Mouse (Mus musculus) G1E (cell line): ENCODE results near the gene Nxpe3. TPM values are rescaled to one million over a fixed set of nuclear protein-coding genes. Genes with fewer than 3 reads are reported as not detected.

Experiments used
- ATAC-seq: 2 replicates; pipeline ENCODE4 v1.8.0; 2016; ENCODE audit warnings: mild to moderate bottlenecking; ENCODE audit not compliant: insufficient number of reproducible peaks, poor library complexity, low FRiP score, severe bottlenecking; ENCODE audit errors: extremely low read depth
- DNase-seq: peaks from one replicate; pipeline ENCODE4 v3.0.0; 2012; ENCODE audit warnings: low spot score
- H3K27me3 ChIP-seq: 2 replicates; pipeline ENCODE4 v1.6.1; 2012; ENCODE audit warnings: mild to moderate bottlenecking, low read length, inconsistent platforms; ENCODE audit not compliant: insufficient read depth
- H3K36me3 ChIP-seq: replicated peaks from 2 replicates; pipeline ENCODE3; 2012; ENCODE audit warnings: mild to moderate bottlenecking, inconsistent platforms
- H3K4me1 ChIP-seq: 2 replicates; pipeline ENCODE4 v1.6.1; 2012; ENCODE audit warnings: low read depth, low read length, inconsistent platforms, mixed read lengths; ENCODE audit not compliant: insufficient read depth
- H3K4me3 ChIP-seq: 2 replicates; pipeline ENCODE4 v1.5.1; 2012; ENCODE audit warnings: low read depth, mild to moderate bottlenecking, inconsistent platforms, low read length, moderate library complexity, mixed read lengths
- H3K9me3 ChIP-seq: replicated peaks from 2 replicates; pipeline ENCODE4 v1.6.1; 2012; ENCODE audit warnings: inconsistent platforms
- CTCF ChIP-seq: IDR thresholded peaks from 2 replicates; pipeline ENCODE4 v1.5.1; 2012; ENCODE audit warnings: low read depth, low read length, inconsistent platforms, mixed read lengths
- GATA1 ChIP-seq: IDR thresholded peaks from 2 replicates; pipeline ENCODE4 v1.6.1; 2012; ENCODE audit warnings: borderline replicate concordance, low read length, inconsistent platforms, mixed read lengths
- GATA2 ChIP-seq: IDR thresholded peaks from 2 replicates; pipeline ENCODE4 v1.6.1; 2012; ENCODE audit warnings: low read depth, low read length, inconsistent platforms, borderline replicate concordance
- POLR2AphosphoS5 ChIP-seq: IDR thresholded peaks from 2 replicates; pipeline ENCODE4 v1.6.1; 2012; ENCODE audit warnings: low read depth, low read length, inconsistent platforms; ENCODE audit not compliant: insufficient replicate concordance
- TAL1 ChIP-seq: conservative IDR thresholded peaks from 2 replicates; pipeline ENCODE4 v1.6.1; 2012; ENCODE audit warnings: low read depth, low read length, inconsistent platforms, mixed read lengths
- polyA plus RNA-seq: library from polyadenylated mRNA; stranded (reverse); fragments of >175 nt; gene quantifications from 2 replicates; pipeline ENCODE4 v1.2.3, GENCODE M21; 2012
- total RNA-seq, 2 experiments: library from RNA; stranded (forward) in 1 of 2; stranded (reverse) in 1 of 2; fragments of 200-1000 nt in 1 of 2; fragments of >200 nt in 1 of 2; fragmentation: Nextera tagmentation in 1 of 2; gene quantifications; 2 replicates each; pipeline ENCODE4 v1.2.3; 2014 to 2017

The Nxpe3 gene
- total and polyA plus RNA-seq, 3 experiments, result 1.3 to 29.2 (median 13.3) TPM

DNA sequence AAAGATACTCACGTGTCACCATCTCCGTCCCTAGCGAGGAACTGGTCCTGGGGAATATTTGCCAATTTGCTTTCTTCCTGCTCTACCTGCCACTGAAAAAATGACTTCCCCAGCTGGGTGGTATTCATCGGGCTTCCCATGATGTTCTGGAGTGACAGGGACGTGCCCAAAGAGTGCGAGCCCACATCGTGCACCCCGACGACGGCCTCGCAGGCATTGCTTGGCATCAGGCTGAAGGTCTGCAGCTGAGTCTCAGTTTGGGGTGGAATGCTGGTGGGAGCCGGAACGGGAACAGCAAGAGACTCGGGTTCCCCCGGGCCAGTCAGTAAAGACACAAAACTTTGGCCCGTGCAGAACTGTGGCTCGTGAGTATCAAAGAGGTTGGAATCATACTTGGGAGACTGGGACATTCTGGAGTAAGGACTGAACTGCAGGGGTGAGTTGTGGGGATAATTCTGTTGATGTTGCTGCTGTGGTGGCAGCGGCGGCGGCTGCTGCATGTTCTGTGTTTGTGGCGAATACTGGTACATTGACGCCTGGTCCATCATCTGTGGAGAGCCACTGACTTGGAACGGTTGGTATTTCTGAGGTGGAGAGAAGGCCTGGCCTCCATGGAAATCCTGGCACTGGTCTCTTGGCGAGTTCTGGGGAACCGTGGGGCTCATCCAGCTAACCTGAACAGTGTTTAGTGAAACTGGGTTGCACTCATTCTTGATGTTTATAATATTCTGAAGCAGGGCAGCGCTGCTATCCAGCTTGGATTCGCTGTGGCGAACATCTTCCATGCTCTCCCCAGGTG, 77.2 kb downstream of the Nxpe3 start:
- no peak for TF ChIP-seq GATA1
- TF ChIP-seq CTCF, result no peak
- no peak for TF ChIP-seq TAL1
- no peak for TF ChIP-seq POLR2AphosphoS5
- Histone ChIP-seq H3K36me3 (peaks cover 59% of the 10 kb centered on the region), H3K4me3 (peak overlapping the region; percentile 33; the same call in 1 of the 2 replicates), H3K27me3 (no peaks in the 10 kb centered on the region), H3K9me3 (no peaks in the 10 kb centered on the region), H3K4me1 (peaks cover 35% of the 10 kb centered on the region)
- ATAC-seq (no peak), DNase-seq (no peak)

- H3K4me3 ChIP-seq, result no peak overlapping the region
- no peaks in the 10 kb centered on the region for H3K9me3 ChIP-seq
- H3K4me1 ChIP-seq, result peaks cover 39% of the 10 kb centered on the region
- ATAC-seq (no peak), DNase-seq (no peak)
- H3K27me3 ChIP-seq, result no peaks in the 10 kb centered on the region
- no peak for TF ChIP-seq TAL1
- no peak for TF ChIP-seq CTCF
- H3K36me3 ChIP-seq, result peaks cover 72% of the 10 kb centered on the region
These were observed 78.7 kb downstream of the Nxpe3 start for GRCm38 (mm10) chr16:55816202-55816941.

- Histone ChIP-seq H3K4me1 (peaks cover 32% of the 10 kb centered on the region), H3K27me3 (no peaks in the 10 kb centered on the region), H3K4me3 (no peak overlapping the region), H3K36me3 (peaks cover 80% of the 10 kb centered on the region), H3K9me3 (no peaks in the 10 kb centered on the region)
- DNase-seq, result no peak
- TF ChIP-seq CTCF, result no peak
- TF ChIP-seq TAL1, result no peak
- no peak for TF ChIP-seq POLR2AphosphoS5
- TF ChIP-seq GATA2, result no peak
- no peak for TF ChIP-seq GATA1
- ATAC-seq, result no peak
These were observed 79.6 kb downstream of the Nxpe3 start for GRCm38 (mm10) chr16:55815466-55815865.

GRCm38 (mm10) chr16:55814686-55815085, 80.4 kb downstream of the Nxpe3 start:
- TF ChIP-seq POLR2AphosphoS5 (no peak), CTCF (no peak), GATA2 (no peak), TAL1 (no peak), GATA1 (no peak)
- ATAC-seq, result no peak
- Histone ChIP-seq H3K4me3 (no peak overlapping the region), H3K36me3 (peaks cover 87% of the 10 kb centered on the region), H3K4me1 (peaks cover 27% of the 10 kb centered on the region), H3K27me3 (no peaks in the 10 kb centered on the region), H3K9me3 (no peaks in the 10 kb centered on the region)
- DNase-seq, result no peak

DNA sequence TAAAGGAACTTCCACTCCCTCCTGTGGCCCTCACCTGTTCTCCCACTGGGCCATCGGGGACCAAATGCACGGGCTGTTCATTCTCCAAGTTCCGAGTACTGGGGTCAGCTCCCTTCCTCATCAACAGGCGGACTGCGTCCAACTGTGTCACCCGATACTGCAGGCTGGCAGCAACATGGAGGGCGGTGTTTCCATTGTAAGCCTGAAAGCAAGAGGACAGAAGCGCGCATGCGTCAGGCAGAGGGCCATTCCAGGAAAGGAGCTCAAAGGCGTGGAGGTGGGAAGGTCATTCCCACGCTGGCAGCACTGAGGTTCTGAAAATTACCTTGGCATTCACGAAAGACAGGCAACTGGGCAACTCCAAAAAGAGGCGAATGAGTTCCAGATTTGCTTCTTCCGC, 81.2 kb downstream of the Nxpe3 start:
- DNase-seq (no peak), ATAC-seq (no peak)
- Histone ChIP-seq H3K4me3 (no peak overlapping the region), H3K36me3 (peaks cover 85% of the 10 kb centered on the region), H3K4me1 (peaks cover 22% of the 10 kb centered on the region), H3K27me3 (no peaks in the 10 kb centered on the region), H3K9me3 (no peaks in the 10 kb centered on the region)
- no peak for TF ChIP-seq GATA1
- no peak for TF ChIP-seq POLR2AphosphoS5
- no peak for TF ChIP-seq TAL1
- no peak for TF ChIP-seq GATA2
- TF ChIP-seq CTCF, result no peak

DNA sequence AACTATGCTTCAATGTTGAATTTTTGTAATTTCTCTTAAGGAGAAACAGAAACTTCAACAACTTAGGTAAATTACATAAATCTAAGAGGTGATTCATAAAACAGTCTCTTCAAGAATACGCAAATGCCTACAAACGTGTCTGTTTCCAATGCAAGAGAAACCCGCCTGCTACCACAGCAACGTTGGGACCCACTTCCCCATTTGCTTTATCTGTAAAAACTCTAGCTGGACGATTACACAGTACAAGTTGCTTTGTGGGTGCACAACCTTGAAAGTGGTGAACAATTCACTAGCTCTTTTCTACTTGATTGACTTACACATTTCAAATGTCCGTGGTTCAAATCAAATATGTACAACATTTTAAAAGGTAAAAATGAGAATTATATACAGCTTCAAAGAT, 83.3 kb downstream of the Nxpe3 start:
- Histone ChIP-seq H3K27me3 (no peaks in the 10 kb centered on the region), H3K36me3 (peaks cover 69% of the 10 kb centered on the region), H3K9me3 (no peaks in the 10 kb centered on the region), H3K4me1 (peaks cover 9% of the 10 kb centered on the region), H3K4me3 (no peak overlapping the region)
- ATAC-seq (peak; percentile 28; the same call in 1 of the 2 replicates), DNase-seq (no peak)
- TF ChIP-seq GATA2, result no peak
- no peak for TF ChIP-seq GATA1
- TF ChIP-seq POLR2AphosphoS5, result no peak
- TF ChIP-seq CTCF, result no peak
- no peak for TF ChIP-seq TAL1
